ENCODE assay signal across 8 mouse cellular contexts in genomic region chr11:43385055-43385649, GRCm38 (mm10). TPM values are rescaled to one million over a fixed set of nuclear protein-coding genes. Genes with fewer than 3 reads are reported as not detected.
DNase-seq lines count a peak whose midpoint lies in the region; ATAC-seq and TF ChIP-seq lines count a peak whose summit lies in the region.

No protein-coding gene starts in this region.

- peak; percentile 76 for ATAC-seq in hindbrain, embryonic 11.5 days (ENCODE audit: low FRiP score)
- peak; percentile 93 for ATAC-seq in lung, embryonic 16.5 days (ENCODE audit: low read depth)
- ATAC-seq in neutrophil, adult 5-6 weeks (ENCODE audit: extremely low read depth, insufficient number of reproducible peaks, low FRiP score, poor library complexity, severe bottlenecking): peak; percentile 64

- 2% methylated on average over 18 of the region's 18 CpGs for WGBS in hindbrain, embryonic 11.5 days
- 2% methylated on average over 18 of the region's 18 CpGs for WGBS in lung, embryonic 16.5 days

- no peaks in the 10 kb centered on the region for H3K9me3 ChIP-seq in ES-E14 (ENCODE audit: control insufficient read depth, insufficient read depth, low read depth, low read length)
- no peaks in the 10 kb centered on the region for H3K9me3 ChIP-seq in hindbrain, embryonic 11.5 days (ENCODE audit: control insufficient read depth, low read length)
- H3K9me3 ChIP-seq in lung, embryonic 16.5 days (ENCODE audit: control insufficient read depth, low read length): no peaks in the 10 kb centered on the region

- H3K4me3 ChIP-seq in ES-E14 (ENCODE audit: insufficient read depth in 1 of 2, low read depth in 1 of 2, low read length in 2 of 2, poor library complexity in 1 of 2, severe bottlenecking in 1 of 2): peak overlapping the region; percentile 3 to 55
- H3K4me3 ChIP-seq in hindbrain, embryonic 11.5 days (ENCODE audit: low read depth, low read length): peak overlapping the region; percentile 24
- peak overlapping the region; percentile 39 for H3K4me3 ChIP-seq in lung, embryonic 16.5 days (ENCODE audit: low read length)

- DNase-seq in ES-E14 (ENCODE audit: low read depth, low spot score): peak; percentile 34
- DNase-seq in cerebellum, adult 9-10 months: peak; percentile 29
- peak; percentile 37 to 51 for DNase-seq in frontal cortex, postnatal 10 days (ENCODE audit: low spot score in 2 of 2)
- DNase-seq in hindbrain, embryonic 11.5 days (ENCODE audit: low spot score): peak; percentile 57
- peak; percentile 57 to 60 for DNase-seq in layer of hippocampus, postnatal 10 days (ENCODE audit: low spot score in 2 of 2)
- peak; percentile 17 for DNase-seq in thymus, postnatal 14 days

- H3K4me2 ChIP-seq in hindbrain, embryonic 11.5 days (replicated peaks; ENCODE audit: low read depth, low read length): peak overlapping the region; percentile 69
- H3K4me2 ChIP-seq in lung, embryonic 16.5 days (ENCODE audit: low read depth, low read length): peak overlapping the region; percentile 56

- peak overlapping the region; percentile 28 for H3K9ac ChIP-seq in ES-E14 (ENCODE audit: insufficient read depth, low read depth, low read length, poor library complexity, severe bottlenecking)
- peak overlapping the region; percentile 47 for H3K9ac ChIP-seq in hindbrain, embryonic 11.5 days (ENCODE audit: low read depth, low read length)
- peak overlapping the region; percentile 55 for H3K9ac ChIP-seq in lung, embryonic 16.5 days (ENCODE audit: low read length)

- in situ Hi-C loops in ES-E14 (cut with MboI; ENCODE audit: low sequenced_read_pairs in 2 of 2, unreplicated experiment in 2 of 2): no loop called here

- H3K4me1 ChIP-seq in ES-E14 (ENCODE audit: control insufficient read depth in 2 of 2, insufficient read depth in 2 of 2, low read length in 2 of 2, poor library complexity in 1 of 2): peaks cover 4 to 9% of the 10 kb centered on the region in 2 experiments; a peak in 2 of 4 replicates
- H3K4me1 ChIP-seq in hindbrain, embryonic 11.5 days (replicated peaks; ENCODE audit: control insufficient read depth, insufficient read depth, low read length): no peaks in the 10 kb centered on the region
- H3K4me1 ChIP-seq in lung, embryonic 16.5 days (replicated peaks; ENCODE audit: control insufficient read depth, insufficient read depth, low read length): peaks cover 4% of the 10 kb centered on the region; the same call in 1 of the 2 replicates

- no peaks in the 10 kb centered on the region for H3K27me3 ChIP-seq in hindbrain, embryonic 11.5 days (ENCODE audit: control insufficient read depth, insufficient read depth, low read length)
- no peaks in the 10 kb centered on the region for H3K27me3 ChIP-seq in lung, embryonic 16.5 days (ENCODE audit: control insufficient read depth, insufficient read depth, low read depth, low read length)

- no peaks in the 10 kb centered on the region for H3K36me3 ChIP-seq in ES-E14 (ENCODE audit: control insufficient read depth, insufficient read depth, low read length, poor library complexity, severe bottlenecking)
- no peaks in the 10 kb centered on the region for H3K36me3 ChIP-seq in hindbrain, embryonic 11.5 days (ENCODE audit: control insufficient read depth, insufficient read depth, low read length)
- no peaks in the 10 kb centered on the region for H3K36me3 ChIP-seq in lung, embryonic 16.5 days (ENCODE audit: control insufficient read depth, insufficient read depth, low read length)

- no peak overlapping the region for H3K27ac ChIP-seq in ES-E14 (ENCODE audit: insufficient read depth, low read depth, low read length, poor library complexity, severe bottlenecking)
- H3K27ac ChIP-seq in hindbrain, embryonic 11.5 days (ENCODE audit: low read depth, low read length): no peak overlapping the region
- H3K27ac ChIP-seq in lung, embryonic 16.5 days (ENCODE audit: low read length): peak overlapping the region; percentile 81

TF ChIP-seq in ES-E14, 5 proteins besides CTCF, POLR2A, EP300 and RAD21:
- TF ChIP-seq CHD2 (IDR thresholded peaks at IDR 0.05; ENCODE audit: low read depth, low read length) (no peak), ZC3H11A (IDR thresholded peaks at IDR 0.05; ENCODE audit: borderline replicate concordance, low read depth, low read length) (no peak), HCFC1 (IDR thresholded peaks at IDR 0.05; ENCODE audit: borderline replicate concordance, insufficient read depth, low read length) (no peak), MAFK (IDR thresholded peaks at IDR 0.05; ENCODE audit: insufficient read depth, low read depth, low read length) (0 out of 2 replicates have a peak, but pooled peaks have one; percentile 25)

RNA-seq across cellular contexts. Expression of gene Pttg1, which starts 40.9 kb away (rescaled TPM):
- 69.3 and 90.5 TPM in 2 replicates for total RNA-seq in ES-E14 (2012; rRNA removed)
- 92.8 and 99.4 TPM in 2 replicates for polyA plus RNA-seq in hindbrain, embryonic 11.5 days (2014; fragmentation: Nextera tagmentation; extraction: Ambion mirVana)
- total RNA-seq in layer of hippocampus, postnatal 10 days (2021): 10 to 100 TPM; 21.3 to 23.2 TPM
- polyA plus RNA-seq in lung, embryonic 16.5 days (2015; fragmentation: Nextera tagmentation; extraction: Ambion mirVana): 91.5 and 98.6 TPM in 2 replicates
- total RNA-seq in neutrophil, adult 5-6 weeks (2017): 121 and 154 TPM in 2 replicates

RNA-seq across cellular contexts. Expression of gene Slu7, which starts 48.4 kb away (rescaled TPM):
- total RNA-seq in ES-E14 (2012; rRNA removed): 23.5 and 28.8 TPM in 2 replicates
- 69.7 and 73.6 TPM in 2 replicates for polyA plus RNA-seq in hindbrain, embryonic 11.5 days (2014; fragmentation: Nextera tagmentation; extraction: Ambion mirVana)
- 10 to 100 TPM; 39.4 to 43.8 TPM for total RNA-seq in layer of hippocampus, postnatal 10 days (2021)
- polyA plus RNA-seq in lung, embryonic 16.5 days (2015; fragmentation: Nextera tagmentation; extraction: Ambion mirVana): 52.2 and 58.0 TPM in 2 replicates
- total RNA-seq in neutrophil, adult 5-6 weeks (2017): 131 and 142 TPM in 2 replicates
